Mouse (Mus musculus): ENCODE measurements around the gene Cdt1.
A peak's percentile ranks its signal among the peaks of the same experiment; 100 is the strongest.

Gene Cdt1

DNA sequence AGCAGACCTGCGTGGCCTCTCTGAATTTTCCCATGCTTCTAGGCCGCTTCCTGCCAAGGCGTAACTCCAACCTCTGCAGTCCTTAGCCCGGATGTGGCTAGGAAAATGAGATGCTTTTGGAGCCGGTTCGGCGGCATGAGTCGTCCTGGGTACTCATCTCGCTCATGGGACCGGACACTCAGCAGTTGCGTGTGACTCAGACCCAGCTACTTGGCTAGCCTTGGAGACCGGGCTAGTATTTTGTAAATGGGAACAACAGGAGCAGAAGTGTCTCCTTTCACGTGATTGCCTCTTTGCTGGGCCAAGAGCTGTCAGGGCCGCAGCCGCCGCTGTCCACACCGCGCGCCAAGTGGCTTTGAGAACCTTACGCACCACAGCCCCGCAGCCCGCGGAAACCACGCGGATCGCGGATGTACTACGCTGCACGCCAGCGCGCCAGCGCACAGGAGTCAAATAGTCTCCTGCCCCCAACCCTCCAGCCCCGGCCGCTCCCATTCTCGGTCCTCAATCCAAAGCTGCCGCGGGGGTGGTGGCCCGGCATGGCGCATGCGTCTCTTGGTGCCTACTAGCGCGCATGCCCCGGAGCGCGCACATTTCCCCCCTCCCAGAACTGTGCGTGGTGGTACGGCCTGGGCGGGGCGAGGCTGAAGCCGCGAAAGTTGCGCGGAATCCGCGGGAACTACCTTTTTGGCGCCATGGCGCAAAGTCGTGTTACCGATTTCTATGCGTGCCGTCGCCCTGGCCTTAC lies at the start of gene Cdt1:
Gene Cdt1, plus strand, starts transcription at position 655 of the 748 bp plus-strand sequence.
- DNase-seq (ENCODE audit: low spot score in 2 of 2), result peak; percentile 88 to 95

DNA sequence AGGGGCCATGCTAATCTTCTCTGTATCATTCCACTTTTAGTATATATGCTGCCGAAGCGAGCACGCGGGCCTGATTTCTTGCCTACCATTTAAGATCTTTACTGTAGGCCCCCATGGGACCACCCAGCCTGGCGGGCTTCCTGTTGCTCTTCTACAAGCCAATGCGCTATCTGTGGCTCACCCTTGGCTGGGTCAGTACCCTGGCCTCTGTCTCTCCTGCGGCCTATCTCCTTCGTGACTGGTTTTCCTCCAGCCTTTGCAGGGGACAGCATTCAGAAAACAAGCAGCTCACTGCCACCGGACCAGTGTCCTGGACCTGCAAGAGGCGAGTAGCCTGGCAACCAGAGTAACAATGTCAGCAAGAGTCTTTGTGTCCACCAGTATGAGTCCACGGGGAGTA lies 47.2 kb upstream of the Cdt1 start:
- no peak for DNase-seq (ENCODE audit: low spot score in 2 of 2)

DNA sequence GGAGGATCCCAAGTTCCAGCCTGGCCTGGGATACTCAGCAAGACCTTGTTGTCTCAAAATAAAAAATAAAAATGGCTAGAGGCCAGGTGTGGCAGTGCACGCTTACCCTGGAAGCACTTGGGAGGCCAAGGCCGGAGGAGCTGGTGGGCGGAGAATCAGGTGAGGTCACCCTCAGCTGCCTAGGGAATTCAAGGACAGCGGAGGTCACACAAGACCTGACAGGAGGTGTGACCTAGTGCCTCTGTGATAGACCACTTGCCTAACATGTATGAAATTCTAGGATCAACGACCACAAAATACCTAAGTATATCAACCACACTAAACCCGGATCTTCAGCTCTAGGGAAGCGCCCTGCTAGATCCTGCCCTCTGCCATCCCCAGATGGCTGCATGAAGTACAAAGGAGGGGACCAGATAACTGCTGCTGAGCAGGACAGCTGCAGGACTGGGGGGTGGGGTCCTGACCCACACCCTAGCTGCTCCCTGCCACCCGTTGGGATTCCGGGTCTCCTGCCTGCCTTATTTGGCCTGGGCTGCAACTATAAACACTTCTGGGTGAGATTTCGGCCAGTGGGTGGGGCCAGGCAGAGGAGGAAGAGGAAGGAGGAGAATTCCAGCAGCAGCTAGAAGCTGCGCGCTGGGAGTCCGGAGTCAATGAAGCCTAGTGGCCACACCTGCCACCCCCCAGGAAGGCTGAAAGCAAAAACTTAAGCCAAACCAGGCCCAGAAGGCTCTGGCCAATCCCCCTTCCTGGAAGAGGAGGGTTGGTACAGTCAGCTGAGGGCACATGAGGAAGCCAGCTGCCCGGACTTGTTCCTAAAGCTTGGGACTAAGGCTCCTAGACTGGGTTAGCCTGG lies 44.8 kb upstream of the Cdt1 start:
- peak in 1 of 2 experiments; percentile 44 for DNase-seq (ENCODE audit: low spot score in 2 of 2)

DNA sequence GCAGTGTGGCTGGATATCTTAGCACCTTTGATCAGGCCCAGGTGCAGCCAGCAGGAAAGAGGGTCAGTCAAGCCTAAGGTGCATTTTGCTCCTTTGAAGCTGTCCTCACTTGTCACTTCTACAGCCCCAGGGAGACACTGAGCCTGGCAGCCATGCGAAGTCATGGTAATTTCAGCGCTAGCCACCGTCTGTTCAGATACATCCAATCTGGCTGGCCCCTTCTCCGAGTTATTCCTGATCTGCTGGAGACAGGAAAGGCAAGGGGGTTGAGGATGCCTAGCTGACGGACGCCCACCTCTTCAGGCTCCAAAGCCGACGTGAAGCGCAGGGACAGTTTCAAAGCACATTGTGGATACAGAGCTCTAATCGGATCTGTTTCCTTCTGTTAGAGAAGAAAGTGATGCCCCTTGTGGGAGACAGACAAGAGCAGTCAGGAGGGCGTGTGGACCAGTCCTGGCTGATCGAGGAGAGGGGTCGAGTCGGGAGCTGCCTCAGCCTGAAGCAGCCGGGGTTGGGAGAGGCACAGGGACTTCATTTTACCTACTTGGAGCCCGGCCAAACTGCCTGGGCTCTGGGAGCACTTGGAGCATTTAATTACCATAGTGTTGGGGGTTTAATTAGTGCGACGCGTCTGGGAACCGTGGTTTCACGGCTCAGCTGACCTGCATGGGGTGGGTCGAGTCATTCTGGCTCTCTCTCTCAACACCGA lies 44.0 kb upstream of the Cdt1 start:
- peak in 1 of 2 experiments; percentile 56 for DNase-seq (ENCODE audit: low spot score in 2 of 2)

DNA sequence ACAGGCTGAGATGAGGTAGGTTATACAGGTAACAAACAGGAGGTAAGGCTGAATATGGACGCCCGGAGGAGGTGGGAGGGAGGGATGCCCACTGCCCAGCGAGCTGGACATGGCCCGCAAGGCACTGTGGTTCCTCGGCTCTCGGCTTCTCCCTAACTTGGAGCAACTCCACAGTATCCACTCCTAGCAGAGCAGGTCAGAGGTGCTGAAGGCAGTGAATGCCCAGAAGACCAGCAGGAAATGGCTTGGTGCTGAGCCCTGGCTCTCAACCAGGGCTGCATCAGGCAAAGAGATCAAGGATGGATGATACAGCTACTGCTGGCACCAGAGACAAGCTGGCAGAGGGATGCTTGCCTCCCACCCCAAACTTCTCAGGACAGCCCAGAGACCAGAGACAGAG lies 43.3 kb upstream of the Cdt1 start:
- DNase-seq (ENCODE audit: low spot score in 2 of 2), result peak in 1 of 2 experiments; percentile 24

DNA sequence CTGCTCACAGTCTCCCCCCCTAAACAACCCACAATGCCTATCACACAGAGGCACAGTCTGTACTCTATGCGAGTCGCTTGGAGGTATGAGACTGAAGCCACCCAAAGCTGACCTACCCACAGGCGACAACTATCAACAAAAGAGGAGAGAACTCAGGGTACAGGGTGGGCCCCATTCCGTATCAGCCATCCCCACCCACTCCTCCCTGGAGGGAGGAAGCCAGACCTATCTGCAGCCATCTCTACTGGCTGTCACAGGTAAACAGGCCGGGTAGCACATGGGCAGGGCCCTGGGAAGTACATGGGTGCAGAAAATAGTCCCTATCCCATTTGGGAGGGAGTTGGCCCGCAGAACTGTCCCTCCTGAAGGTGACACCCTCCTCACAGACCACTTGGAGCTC lies 42.8 kb upstream of the Cdt1 start:
- DNase-seq (ENCODE audit: low spot score in 2 of 2), result no peak

DNA sequence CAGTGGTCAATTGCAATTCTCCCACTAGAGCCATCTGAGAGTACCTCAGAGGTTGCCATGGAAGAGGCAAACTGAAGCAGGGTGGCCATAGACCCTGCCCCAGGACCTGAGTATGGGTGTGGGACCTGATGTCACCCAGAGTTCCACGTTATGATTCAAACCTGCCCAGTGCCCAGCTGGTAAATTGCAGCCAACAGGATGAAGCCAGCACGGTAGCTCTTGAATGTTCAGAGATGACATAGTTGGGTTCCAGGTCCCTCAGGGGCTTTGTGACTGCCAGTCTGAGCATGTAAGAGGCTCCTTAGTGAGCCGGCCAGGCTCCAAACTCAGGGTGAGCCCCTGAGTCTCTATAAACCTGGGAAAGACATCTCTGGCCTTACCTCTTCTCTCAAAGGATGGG lies 41.7 kb upstream of the Cdt1 start:
- DNase-seq (ENCODE audit: low spot score in 2 of 2), result no peak

DNA sequence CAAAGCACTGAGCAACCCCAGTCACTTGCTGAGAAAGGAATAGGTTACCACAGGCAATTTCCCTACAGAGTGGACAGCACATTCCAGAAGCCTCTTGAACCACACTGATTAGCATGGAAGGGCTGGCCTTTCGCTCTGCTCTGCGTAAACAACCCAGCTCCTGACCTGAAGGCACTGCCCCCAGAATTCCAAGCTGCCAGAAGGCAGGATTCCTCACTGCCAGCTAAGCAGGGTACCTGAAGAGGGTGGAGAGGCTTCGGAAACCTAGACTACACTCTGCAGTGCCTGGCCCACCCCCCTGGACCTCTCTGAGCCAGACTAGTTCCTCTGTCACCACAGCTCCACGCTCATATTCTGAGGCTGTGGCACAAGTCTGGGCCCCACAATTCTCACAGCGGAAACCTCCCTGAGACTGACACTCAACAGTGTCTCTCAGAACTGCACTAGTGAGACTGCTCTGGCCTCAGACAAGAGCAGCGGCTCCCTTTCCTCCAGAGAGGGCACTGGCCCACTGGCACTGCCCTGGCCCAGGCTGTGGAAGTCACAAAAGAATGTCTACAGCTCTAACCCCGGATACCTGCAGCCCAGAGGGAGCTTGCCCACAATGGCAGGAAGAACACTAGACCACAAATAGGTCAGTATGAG lies 41.2 kb upstream of the Cdt1 start:
- no peak for DNase-seq (ENCODE audit: low spot score in 2 of 2)

DNA sequence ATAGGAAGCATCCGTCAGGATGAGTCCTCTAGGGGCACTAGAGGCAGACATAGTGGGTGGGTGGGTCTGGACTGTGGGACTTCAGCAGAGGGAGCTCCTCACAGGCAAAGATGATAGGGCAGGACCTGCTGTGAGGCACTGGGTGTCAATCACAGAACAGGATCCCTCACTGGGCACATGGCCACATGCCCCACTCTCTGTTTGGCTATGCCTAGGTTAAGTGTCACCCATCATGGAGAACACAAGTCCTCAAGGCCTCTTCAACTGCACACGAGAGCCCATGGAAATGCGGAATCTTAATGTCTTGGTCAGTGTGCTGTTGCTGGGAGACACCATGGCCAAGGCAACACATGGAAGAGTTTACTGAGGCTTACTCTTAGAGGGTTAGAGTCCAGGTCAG lies 39.9 kb upstream of the Cdt1 start:
- no peak for DNase-seq (ENCODE audit: low spot score in 2 of 2)

DNA sequence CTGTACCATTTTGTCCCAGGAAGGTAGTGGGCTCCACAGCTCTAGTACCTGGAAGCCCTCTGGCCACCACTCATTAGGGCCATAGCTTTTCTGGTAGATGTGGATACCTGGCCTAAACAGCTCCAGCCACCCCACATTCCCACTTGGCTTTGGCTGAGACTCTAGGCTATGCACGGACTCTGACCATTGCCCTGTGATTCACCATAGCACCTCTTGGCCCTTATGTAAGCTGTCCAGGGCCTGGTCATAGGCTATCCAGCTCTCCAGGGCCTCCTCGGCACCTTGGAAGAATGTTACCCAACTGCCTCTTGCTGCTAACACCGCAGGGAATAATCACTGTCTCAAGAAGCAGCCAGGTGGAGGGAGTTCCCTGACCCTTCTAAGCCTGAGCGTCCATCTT lies 38.7 kb upstream of the Cdt1 start:
- DNase-seq (ENCODE audit: low spot score in 2 of 2), result no peak

DNA sequence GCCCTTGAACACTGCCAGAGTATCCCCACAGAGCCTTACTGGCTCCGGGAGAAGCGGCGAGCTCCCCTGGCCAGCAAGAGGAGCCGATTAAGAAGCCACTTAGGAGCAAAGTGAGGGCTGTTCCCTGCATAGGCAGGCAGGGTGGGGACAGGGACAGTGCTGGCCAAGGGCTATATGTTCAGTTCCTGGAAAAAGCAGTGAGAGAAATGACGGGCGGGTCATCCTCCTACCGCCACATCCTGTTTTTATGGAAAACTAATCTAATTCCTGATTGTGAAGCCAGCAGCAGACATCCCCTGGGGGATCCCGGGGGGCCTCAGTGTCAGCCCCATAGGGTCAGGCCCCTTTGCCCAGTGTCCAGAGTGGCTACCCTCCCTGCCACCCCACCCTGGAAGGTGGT lies 36.5 kb upstream of the Cdt1 start:
- no peak for DNase-seq (ENCODE audit: low spot score in 2 of 2)

DNA sequence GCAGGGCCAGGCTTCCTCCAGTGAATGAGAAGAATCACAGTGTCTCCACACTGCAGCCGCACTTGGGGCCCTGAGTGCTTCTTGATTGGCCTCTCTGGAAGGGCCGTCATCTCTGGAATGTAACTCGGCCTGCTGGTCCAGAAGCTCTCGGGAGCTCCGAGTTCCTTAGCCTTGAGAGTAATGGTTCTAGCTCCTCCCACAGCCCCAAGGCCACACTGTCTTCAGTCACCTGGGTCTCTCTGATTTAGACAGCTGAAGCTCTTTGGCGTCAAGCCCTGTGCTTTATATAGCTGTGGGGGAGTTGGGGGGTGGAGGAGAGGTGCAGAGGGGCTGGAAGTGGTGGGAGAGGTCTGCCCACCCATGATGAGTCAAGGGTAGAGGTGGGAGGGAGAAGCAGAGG lies 30.8 kb upstream of the Cdt1 start:
- no peak for DNase-seq (ENCODE audit: low spot score in 2 of 2)

DNA sequence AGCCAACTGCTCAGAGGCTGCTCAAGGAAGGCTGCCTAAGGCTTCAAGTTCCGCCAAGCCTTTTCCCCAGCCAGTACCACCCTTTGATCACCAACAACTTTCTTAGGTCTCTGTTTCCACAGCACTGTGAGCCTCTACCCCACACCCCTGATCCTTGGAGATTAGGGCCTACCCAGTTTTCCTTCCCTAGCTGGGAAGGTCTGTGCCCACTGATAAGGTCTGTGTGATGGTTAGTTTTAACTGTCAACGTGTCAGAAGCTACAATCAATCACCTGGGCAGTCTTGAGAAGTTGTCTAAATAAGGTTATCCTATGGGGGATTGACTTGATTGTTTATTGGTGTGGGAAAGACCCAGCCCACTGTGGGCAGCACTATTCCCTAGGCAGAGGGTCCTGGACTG lies 30.0 kb upstream of the Cdt1 start:
- no peak for DNase-seq (ENCODE audit: low spot score in 2 of 2)

DNA sequence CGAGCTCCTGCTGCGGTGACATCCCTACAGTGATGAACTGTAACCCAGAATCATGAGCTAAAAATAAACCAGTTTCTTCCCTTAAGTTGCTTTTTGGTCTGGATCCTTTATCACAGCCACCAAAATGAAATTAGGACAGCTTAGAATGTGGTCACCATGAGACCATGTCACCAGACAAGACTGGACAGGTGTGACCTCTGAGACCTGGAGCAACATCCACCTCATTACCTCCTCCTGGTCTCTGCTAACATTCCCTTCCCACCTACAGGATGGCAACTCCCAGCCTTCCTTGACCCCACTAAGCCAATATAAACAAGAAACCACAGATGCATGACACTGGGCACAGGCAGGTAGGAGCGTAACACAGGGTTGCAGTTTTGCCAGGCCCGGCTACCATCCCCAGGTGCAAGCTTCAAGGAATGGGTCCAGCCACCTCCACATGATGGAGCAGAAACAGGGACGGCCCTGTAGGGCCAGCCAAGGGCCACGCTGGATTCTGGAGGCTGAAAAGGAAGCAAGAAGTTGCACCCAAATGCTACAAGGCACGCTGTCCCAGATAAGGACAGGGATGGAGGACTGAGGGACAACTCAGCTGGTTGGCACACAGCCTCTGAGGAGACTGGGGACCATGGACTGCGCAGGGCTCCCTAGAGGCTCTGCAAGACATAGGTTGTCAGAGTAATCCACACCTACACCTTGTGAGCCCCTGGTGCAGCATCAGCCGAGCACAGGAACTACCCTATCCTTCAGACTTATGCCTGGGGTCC lies 29.3 kb upstream of the Cdt1 start:
- no peak for DNase-seq (ENCODE audit: low spot score in 2 of 2)

DNA sequence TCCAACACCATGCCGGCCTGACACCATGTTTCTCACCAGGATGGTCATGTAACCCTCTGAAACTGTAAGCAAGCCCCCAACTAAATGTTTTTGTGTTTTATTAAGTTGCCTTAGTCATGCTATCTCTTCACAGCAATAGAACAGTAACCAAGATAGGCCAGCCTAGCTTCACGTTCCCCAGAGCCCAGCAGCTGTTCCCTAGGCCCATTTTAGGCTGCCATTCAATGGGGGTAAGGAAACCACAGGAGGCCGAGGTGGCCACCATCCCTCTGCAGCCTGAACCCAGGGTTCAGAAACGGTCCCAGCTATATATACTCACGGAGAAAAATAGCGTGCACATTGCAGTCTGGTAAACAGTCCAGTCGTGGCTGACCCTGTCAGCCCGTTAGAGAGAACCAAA lies 23.7 kb upstream of the Cdt1 start:
- DNase-seq (ENCODE audit: low spot score in 2 of 2), result no peak

DNA sequence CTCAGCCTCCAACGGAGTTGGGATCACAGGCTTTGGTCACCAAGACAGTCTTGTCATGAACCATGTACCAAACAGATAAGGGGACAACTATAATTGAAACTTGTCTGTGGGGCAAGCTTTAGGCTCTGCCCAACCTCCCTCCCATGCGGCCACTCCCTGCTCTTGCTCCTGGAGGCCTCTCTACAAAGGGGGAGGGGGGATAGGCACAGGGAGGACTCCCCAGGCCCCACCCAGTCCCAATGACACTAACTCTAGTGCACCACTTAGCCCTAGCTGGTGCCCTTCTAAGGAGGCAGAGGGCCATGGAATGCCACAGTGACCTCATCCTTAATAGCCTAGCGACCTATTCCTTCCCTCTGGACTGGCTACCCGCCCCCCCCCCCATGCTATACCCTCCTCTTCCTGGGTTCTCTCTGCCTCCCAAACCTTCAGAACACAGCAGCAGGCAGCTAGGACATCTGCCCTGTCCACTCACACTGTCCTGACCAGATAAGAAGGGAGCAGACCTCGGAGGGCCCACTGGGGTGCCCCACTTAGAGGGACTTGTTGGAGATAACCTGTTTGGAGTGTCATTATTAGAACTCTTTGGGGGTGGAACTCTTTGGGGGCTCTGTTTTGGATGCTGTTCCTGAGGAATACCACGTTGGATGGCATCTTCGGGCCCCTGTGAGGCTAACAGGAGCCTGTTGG lies 21.6 kb upstream of the Cdt1 start:
- no peak for DNase-seq (ENCODE audit: low spot score in 2 of 2)

DNA sequence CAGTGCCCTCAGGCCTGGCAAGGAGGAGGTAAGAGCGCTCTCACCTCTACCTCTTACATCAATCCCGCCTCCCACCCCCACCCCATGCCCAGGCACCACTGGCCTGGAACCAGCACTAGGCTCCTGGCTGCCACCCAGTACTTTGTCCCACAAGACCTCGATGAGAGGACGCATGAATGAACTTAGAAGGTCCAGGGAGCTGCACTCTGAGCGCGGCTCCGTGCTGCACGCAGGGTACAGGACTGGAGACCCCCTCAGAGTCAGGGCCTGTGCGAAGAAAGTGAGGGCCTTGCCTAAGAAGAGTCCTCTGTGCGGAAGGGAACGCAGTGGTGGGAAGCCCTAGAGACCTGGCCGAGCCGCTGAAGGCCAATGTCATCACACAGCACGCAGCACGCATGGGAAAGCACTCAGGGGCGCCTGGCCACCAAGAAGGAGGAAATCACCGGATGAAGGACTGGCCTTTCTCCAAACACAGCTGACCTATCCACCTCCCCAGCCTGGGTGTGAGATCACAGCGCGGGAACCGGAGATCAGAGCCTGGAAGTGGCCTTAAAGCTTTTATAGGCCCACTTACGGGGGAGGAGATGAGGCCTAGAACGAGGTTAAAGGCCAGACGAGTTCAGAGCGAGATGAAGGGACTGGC lies 20.9 kb upstream of the Cdt1 start:
- no peak for DNase-seq (ENCODE audit: low spot score in 2 of 2)

DNA sequence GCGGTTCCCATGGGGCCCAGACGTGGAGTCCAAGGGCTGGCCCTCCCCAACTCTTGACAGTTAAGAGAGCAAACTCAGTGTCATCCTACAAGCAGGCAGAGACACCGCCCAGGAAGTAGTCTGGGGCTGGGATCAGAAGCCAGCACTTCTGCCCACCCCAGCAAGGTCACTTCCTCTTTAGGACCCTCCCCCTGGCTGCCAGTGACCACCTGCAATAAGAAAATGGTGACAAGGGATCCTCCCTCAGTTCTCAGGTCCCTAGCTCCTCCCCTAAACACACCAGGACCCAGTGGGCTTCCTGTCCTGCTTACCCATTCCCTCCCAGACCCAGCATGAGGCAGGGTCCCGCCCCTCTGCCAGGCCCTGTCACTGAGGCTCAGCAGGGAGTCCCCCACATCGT lies 20.0 kb upstream of the Cdt1 start:
- no peak for DNase-seq (ENCODE audit: low spot score in 2 of 2)

DNA sequence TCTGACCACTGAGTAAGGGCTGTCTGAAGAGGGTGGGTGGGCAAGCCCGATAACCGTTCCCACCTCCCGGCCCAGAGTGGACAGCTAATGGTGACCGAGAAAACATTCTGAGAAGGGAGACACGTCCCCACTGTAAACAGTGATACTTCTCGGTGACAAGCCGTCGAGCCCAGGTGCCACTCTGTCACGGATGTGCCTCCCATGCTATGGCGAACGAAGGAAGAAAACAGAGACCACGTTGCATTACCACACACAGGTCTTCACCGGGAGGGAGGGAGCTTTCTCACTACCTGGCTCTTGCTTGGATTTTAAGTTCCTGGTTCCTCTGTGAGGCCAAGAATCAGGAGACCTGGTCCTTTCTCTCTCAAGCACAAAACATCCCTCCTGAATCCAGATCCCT lies 19.5 kb upstream of the Cdt1 start:
- no peak for DNase-seq (ENCODE audit: low spot score in 2 of 2)

DNA sequence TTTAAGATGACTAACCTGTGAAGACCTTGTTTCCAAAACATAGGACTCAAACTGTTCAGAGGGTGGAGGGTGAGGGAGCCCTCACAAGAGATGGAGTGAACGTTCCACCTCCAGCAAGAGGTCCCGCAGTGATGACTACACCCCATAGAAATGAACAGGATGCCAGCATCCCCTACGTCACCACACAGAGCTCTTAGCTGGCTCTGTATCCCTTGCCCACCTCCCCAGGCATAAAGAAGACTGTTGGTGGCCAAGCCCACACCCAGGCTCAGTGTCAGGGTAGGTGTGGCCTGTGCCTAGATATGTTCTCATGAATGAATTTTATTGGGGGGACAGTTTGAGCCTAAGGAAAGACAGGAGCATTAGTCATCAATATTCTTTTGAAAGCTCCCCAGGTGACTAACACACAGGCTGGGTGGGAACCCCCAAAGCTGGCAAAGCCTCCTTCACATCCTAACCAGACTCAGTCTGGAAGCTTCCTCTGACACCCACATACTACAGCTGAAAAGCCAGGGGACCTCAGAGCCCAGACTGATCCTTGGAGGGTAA lies 18.9 kb upstream of the Cdt1 start:
- DNase-seq (ENCODE audit: low spot score in 2 of 2), result no peak

Measured in cerebellum, postnatal 4 days (tissue).